Mouse (Mus musculus) erythroblast, embryonic 14.5 days (primary cell): ENCODE measurements around the gene Ppp6r2. TPM values are rescaled to one million over a fixed set of nuclear protein-coding genes. Genes with fewer than 3 reads are reported as not detected.

Experiments used
- H3K27me3 ChIP-seq: 2 replicates; pipeline ENCODE4 v1.6.1; 2012; ENCODE audit warnings: inconsistent platforms; ENCODE audit not compliant: control insufficient read depth
- H3K36me3 ChIP-seq: 2 replicates; pipeline ENCODE4 v1.6.1; 2012; ENCODE audit warnings: mild to moderate bottlenecking, inconsistent platforms; ENCODE audit not compliant: control insufficient read depth
- H3K4me1 ChIP-seq: 2 replicates; pipeline ENCODE4 v1.6.1; 2012; ENCODE audit warnings: inconsistent platforms; ENCODE audit not compliant: control insufficient read depth
- H3K4me3 ChIP-seq: replicated peaks from 2 replicates; pipeline ENCODE3; 2012; ENCODE audit warnings: moderate library complexity, mild to moderate bottlenecking, inconsistent platforms
- H3K9me3 ChIP-seq: 2 replicates; pipeline ENCODE4 v1.6.1; 2012; ENCODE audit warnings: low read length, inconsistent platforms, mixed read lengths; ENCODE audit not compliant: control insufficient read depth
- GATA1 ChIP-seq: IDR thresholded peaks from 2 replicates; pipeline ENCODE4 v1.6.1; 2012; ENCODE audit warnings: low read length, inconsistent platforms, mixed read lengths
- TAL1 ChIP-seq: IDR thresholded peaks from 3 replicates; pipeline ENCODE4 v1.6.1; 2012; ENCODE audit warnings: low read length, inconsistent platforms, mixed read lengths
- polyA plus RNA-seq: library from polyadenylated mRNA; stranded (reverse); fragments of >175 nt; gene quantifications from 2 replicates; pipeline ENCODE4 v1.2.3, GENCODE M21; 2012

Gene Ppp6r2
- polyA plus RNA-seq, 1 experiment, result 14.5 TPM

- H3K36me3 ChIP-seq, result no peaks in the 10 kb centered on the region; the same call in 1 of the 2 replicates
- peaks cover 61% of the 10 kb centered on the region for H3K27me3 ChIP-seq
- H3K4me3 ChIP-seq, result peak within 1 kb of the TSS; percentile 60
- H3K9me3 ChIP-seq, result peaks cover 8% of the 10 kb centered on the region
- TF ChIP-seq TAL1 (no peak), GATA1 (no peak)
- H3K4me1 ChIP-seq, result peaks cover 34% of the 10 kb centered on the region
Measured at GRCm38 (mm10) chr15:89180571-89181229, 30.7 kb upstream of the Ppp6r2 start, which contains the start of gene Plxnb2. Plxnb2 (minus strand) TSS chr15:89180788.

DNA sequence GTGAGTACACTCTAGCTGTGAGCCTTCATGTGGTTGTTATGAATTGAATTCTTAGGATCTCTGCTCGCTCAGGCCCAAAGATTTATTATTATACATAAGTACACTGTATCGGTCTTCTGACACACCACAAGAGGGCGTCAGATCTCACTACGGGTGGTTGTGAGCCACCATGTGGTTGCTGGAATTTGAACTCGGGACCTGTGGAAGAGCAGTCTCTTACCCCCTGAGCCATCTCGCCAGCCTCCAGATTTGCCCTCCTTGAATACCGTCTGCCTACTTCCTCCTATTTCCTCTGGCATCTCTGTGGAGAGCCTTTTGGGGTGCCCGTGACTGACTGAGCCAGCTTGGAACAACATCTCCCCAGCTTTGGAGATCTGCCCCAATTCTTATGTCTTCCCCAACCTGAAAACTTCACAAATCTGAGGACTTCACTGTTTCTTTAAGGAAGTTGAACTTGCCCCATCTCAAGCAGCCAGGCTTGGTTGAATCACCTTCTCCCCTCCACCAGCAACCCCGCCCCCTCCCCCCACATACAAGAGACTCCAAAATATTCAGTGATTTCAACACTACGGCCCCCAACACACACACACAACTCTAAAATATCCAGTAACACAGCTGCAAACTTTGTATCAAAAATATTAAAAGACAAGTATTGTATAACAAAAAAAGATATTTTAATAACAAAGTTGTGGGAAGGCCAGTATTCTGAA is 29.6 kb upstream of the Ppp6r2 start:
- Histone ChIP-seq H3K27me3 (peaks cover 60% of the 10 kb centered on the region), H3K4me1 (peaks cover 34% of the 10 kb centered on the region), H3K4me3 (no peak overlapping the region)

DNA sequence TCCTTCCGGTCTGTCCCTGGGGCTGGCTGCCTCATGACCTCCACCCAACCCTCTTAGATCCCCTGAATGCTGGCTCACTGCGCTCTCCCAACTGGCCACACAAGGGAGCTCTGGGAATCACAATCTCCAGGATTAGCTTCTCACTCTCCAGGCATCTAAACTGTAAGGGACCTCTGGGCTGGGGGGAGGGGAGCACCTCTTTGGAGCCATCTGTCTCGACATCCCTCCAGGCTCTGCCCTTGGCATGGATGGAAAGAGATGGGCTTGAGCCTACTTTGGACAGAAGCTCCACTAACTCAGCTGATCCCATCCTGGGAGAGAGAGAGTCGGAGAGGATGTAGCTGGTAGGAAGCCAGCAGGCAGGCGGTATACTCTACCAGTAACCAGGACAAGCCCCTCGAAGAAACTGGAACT is 29.0 kb upstream of the Ppp6r2 start:
- Histone ChIP-seq H3K4me1 (peaks cover 30% of the 10 kb centered on the region), H3K27me3 (peaks cover 56% of the 10 kb centered on the region), H3K4me3 (no peak overlapping the region)

More for the DNA sequence above, 29.6 kb upstream of the Ppp6r2 start:
- Histone ChIP-seq H3K36me3 (peaks cover 6% of the 10 kb centered on the region), H3K9me3 (peaks cover 8% of the 10 kb centered on the region)
- TF ChIP-seq GATA1 (no peak), TAL1 (no peak)

GRCm38 (mm10) chr15:89182842-89183241 is 28.5 kb upstream of the Ppp6r2 start:
- Histone ChIP-seq H3K27me3 (peaks cover 53% of the 10 kb centered on the region), H3K4me1 (peaks cover 25% of the 10 kb centered on the region), H3K9me3 (peaks cover 8% of the 10 kb centered on the region), H3K36me3 (peaks cover 13% of the 10 kb centered on the region), H3K4me3 (no peak overlapping the region)
- no peak for TF ChIP-seq TAL1
- no peak for TF ChIP-seq GATA1

More for the DNA sequence above, 29.0 kb upstream of the Ppp6r2 start:
- no peak for TF ChIP-seq GATA1
- TF ChIP-seq TAL1, result no peak
- H3K9me3 ChIP-seq, result peaks cover 8% of the 10 kb centered on the region
- peaks cover 12% of the 10 kb centered on the region for H3K36me3 ChIP-seq

DNA sequence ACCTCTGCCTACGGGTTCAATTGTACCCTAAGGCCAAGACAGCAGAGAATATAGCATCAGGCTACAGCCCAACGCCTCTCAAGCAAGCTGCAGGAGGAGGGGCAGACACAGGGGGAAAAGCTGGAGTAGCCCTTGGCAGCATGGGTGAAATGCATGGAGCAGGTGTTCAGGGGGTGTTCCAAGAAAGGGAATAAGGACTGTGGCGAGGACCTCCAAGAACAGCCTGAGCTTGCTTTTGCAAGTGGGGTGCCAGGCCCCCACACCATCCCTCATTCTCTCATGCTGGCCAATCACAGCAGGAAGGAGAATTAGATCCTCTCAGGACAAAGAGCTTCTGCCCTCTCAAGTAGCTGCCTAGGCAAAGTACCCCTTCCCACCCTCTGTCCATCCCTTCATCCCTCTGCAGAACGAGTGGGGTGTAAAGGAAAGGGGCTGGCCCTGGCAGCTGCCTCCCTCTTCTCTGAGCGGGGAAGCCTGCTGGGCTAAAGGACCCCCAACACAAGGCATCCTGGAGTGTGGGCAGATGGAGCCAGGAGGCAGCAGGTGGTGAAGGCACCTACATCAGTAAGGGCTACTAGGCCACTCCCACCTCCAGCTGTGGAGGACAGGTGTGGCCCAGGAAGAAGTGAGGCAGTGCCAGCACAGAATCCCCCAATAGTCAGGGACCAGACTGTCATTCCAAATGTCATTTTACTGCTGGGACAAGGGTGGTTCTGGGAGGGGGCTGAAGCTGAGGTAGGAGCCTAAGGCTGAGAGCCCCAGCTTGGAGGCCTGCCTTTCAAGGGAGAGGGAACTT is 27.0 kb upstream of the Ppp6r2 start:
- no peak overlapping the region for H3K4me3 ChIP-seq
- H3K4me1 ChIP-seq, result peaks cover 10% of the 10 kb centered on the region
- H3K36me3 ChIP-seq, result peaks cover 23% of the 10 kb centered on the region
- peaks cover 38% of the 10 kb centered on the region for H3K27me3 ChIP-seq
- TF ChIP-seq GATA1 (no peak), TAL1 (no peak)
- H3K9me3 ChIP-seq, result peaks cover 8% of the 10 kb centered on the region

DNA sequence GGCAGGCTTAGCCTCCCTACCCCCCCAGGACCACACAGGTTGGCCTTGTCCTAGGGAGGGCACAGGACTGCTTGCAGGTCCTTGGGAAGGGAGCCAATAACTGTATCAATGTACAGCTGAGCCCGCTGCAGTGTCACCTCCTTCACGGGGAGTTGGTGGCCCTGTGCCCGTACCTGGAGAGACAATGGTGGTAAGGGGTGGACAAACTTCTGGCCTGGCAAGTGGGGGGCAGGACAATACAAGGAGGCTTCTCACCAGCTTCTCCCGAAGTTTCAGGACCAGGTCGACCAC is 26.5 kb upstream of the Ppp6r2 start:
- H3K4me3 ChIP-seq, result no peak overlapping the region
- H3K36me3 ChIP-seq, result peaks cover 23% of the 10 kb centered on the region
- no peak for TF ChIP-seq GATA1
- TF ChIP-seq TAL1, result no peak
- peaks cover 33% of the 10 kb centered on the region for H3K27me3 ChIP-seq
- H3K4me1 ChIP-seq, result peaks cover 10% of the 10 kb centered on the region
- peaks cover 8% of the 10 kb centered on the region for H3K9me3 ChIP-seq

- Histone ChIP-seq H3K27me3 (no peaks in the 10 kb centered on the region), H3K36me3 (peaks cover 7% of the 10 kb centered on the region), H3K9me3 (no peaks in the 10 kb centered on the region), H3K4me1 (peaks cover 22% of the 10 kb centered on the region), H3K4me3 (peak overlapping the region; percentile 100)
- TF ChIP-seq GATA1, result no peak
- TF ChIP-seq TAL1, result no peak
Measured at GRCm38 (mm10) chr15:89195261-89195681, 16.1 kb upstream of the Ppp6r2 start.

- no peak for TF ChIP-seq TAL1
- no peak for TF ChIP-seq GATA1
- peak overlapping the region; percentile 100 for H3K4me3 ChIP-seq
- no peaks in the 10 kb centered on the region for H3K9me3 ChIP-seq
- H3K4me1 ChIP-seq, result peaks cover 22% of the 10 kb centered on the region
- H3K36me3 ChIP-seq, result peaks cover 3% of the 10 kb centered on the region
- H3K27me3 ChIP-seq, result no peaks in the 10 kb centered on the region
Measured at GRCm38 (mm10) chr15:89195690-89196312, 15.6 kb upstream of the Ppp6r2 start.

GRCm38 (mm10) chr15:89196313-89196706 is 15.0 kb upstream of the Ppp6r2 start, which contains the start of gene Dennd6b:
Dennd6b (minus strand) TSS chr15:89196496.
- H3K36me3 ChIP-seq, result no peaks in the 10 kb centered on the region
- TF ChIP-seq TAL1 (no peak), GATA1 (peak; percentile 37; the same call in 1 of the 2 replicates)
- no peaks in the 10 kb centered on the region for H3K27me3 ChIP-seq
- peak within 1 kb of the TSS; percentile 100 for H3K4me3 ChIP-seq
- H3K9me3 ChIP-seq, result no peaks in the 10 kb centered on the region
- peaks cover 22% of the 10 kb centered on the region for H3K4me1 ChIP-seq
